Mouse (Mus musculus): ENCODE results near the gene Slc22a22.
"Not testable (repeated sequence)": the region's sequence is repeated elsewhere in the genome, so short reads cannot be mapped to it uniquely, and the experiment has no call there.

Slc22a22 gene

DNA sequence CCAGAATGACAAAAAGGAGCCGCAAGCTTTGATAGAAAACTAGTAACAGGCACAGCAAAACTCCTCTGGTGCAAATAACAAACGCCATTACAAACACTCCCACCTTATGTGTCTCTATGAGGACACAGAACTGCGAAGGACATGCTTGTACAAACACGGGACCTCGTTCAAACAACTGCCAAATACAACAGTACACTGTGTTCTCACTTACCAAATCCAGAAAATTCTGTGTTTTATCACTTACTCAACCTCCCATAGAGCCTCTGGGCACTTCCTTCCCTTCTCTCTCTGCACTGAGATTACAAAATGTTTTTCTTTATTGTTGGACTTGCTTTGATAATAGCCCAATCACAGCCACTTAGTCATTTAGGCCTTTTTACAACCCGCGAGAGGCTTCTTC is 97.0 kb downstream of the Slc22a22 start:
- ATAC-seq (ENCODE audit: low TSS enrichment): no peak

DNA sequence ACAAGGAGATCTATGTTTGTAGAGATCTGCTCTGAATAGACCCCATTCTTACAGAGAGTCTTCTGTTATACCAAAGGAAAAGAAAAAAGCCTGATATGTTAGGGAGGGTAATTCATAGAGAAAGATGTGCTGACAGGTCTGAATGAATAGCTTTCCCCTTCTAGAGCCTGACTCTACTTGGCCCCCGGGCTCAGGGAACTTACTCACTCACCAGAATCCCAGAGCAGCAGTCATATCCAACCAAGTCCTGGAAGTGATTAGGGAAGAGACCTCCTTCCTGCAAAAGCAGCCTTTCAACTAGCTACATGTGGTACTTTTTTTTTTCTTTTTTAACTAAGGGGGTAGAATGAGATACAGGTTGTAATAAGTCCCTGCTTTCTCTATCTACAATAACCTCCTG is 111.0 kb downstream of the Slc22a22 start:
- no peak for ATAC-seq (ENCODE audit: low TSS enrichment)

GRCm38 (mm10) chr15:57355278-57355677 is 122.1 kb downstream of the Slc22a22 start:
- ATAC-seq (ENCODE audit: low TSS enrichment): no peak

DNA sequence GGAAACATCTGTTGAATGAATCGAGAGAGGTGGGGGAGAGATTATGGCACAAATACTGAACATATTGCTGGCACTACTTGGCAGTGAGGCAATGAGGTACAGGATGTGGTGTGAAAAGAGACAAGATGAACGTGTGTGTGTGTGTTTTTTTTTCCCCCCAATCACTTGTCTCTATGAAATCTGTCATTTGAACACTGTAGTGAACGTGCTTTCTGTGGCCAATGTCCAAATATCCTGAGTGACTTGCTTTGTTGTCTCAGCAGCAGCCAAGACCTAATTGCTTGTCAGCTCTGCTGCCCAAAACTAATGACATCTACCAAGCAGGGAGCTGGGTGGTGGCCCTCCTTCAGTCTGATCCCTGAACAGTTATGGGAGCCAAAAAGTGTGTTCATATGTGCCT is 136.9 kb downstream of the Slc22a22 start:
- ATAC-seq (ENCODE audit: low TSS enrichment): no peak

- no peak for ATAC-seq (ENCODE audit: low TSS enrichment)
Observed at GRCm38 (mm10) chr15:57331326-57331725, 146.1 kb downstream of the Slc22a22 start.

DNA sequence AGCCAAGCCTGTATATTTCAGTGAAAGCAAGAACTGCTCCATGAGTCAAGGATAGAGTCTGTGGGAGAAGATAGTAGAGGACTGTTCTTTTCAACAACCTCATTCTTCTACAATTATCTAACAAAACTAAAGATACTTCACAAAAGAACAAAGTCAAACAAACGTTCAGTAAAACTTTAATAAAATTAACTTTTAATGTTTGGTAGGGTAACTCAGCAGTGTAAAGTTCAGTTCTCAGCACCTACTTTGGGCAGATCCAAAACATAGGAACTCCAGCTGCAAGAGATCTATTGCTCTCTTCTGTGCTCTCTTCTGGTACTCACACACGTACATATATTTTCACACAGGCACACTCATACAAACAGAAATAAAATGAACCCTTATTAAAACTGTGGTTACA is 159.4 kb downstream of the Slc22a22 start:
- ATAC-seq (ENCODE audit: low TSS enrichment): no peak

GRCm38 (mm10) chr15:57316486-57316885 is 160.9 kb downstream of the Slc22a22 start:
- no peak for ATAC-seq (ENCODE audit: low TSS enrichment)

GRCm38 (mm10) chr15:57302710-57303109 is 174.7 kb downstream of the Slc22a22 start:
- ATAC-seq (ENCODE audit: low TSS enrichment): peak; percentile 73

DNA sequence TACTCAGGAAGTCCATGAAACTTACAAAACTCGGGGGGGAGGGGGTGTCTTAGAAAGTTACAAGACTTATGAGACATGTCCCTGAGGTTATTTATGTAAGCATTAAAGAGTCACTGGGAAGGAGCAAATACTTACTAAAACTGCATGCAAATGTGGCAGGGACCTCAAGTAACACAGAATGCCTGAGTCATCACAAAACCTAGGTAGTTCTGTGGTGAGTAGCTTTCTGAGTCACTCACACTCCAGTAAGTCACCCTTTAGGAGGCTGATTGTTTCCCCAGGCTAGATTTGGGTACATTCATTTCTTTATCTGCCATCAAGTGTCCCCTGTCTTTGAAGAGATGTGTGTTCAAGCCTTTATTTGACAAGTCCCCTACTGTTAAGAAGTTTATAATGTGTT is 198.9 kb downstream of the Slc22a22 start:
- ATAC-seq (ENCODE audit: low TSS enrichment): no peak

DNA sequence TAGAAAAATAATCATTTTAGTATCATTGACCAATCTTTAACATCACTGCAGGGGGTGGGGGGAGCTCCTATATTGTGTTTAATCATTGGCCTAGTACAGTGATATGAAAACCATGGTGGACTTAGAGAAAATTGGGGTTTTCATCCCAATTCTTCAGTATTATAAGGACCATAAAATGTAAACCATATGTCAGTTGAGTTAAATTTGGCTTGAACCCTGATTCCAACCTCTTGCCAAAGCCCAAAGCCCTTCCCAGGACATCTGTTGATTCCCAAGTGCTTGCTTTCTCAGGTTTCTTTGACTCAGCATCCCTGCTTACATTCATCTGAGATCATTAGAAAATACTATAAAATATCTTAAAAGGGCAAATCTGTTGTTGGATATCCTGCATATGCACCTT is 201.0 kb downstream of the Slc22a22 start:
- ATAC-seq (ENCODE audit: low TSS enrichment): no peak

DNA sequence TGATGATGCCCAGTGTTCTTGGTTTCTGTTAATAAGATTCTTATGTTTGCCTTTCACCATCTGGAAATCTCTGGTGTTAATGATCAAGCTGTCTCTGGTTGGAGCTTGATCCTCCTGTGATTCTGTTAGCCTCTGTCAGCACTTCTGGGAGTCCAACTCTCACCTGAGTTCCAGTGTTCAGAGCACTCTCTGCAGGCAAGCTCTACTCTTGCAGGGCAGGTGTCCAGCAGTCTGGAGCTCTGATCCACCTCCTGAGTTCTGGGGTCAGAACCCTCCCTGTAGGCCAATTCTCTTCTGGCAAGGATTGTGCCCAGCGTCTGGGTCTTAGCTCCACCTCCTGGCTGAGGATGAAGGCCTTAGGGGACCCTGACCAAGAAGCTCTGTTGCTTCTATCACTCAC is 237.4 kb downstream of the Slc22a22 start:
- ATAC-seq (ENCODE audit: low TSS enrichment): not testable (repeated sequence)

DNA sequence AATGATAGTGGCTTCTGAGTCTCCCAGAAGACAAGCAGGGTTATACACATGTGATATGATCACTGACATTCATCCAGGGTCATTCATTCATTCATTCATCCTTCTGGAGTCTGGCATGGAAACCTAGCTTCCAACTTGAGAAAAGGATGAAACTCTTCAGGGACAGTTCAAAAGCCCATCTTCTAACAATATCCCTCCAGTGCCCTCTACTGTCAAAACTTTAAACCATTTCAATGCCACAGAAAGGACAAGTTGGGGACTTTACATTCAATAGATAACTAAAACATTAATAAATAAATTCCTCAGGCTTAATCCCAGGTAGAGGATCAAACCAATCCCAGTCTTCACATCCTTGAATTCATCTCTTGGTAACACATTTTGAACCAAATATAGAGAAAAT is 247.0 kb downstream of the Slc22a22 start:
- no peak for ATAC-seq (ENCODE audit: low TSS enrichment)

GRCm38 (mm10) chr15:57205315-57205714 is 272.1 kb downstream of the Slc22a22 start:
- no peak for ATAC-seq (ENCODE audit: low TSS enrichment)

DNA sequence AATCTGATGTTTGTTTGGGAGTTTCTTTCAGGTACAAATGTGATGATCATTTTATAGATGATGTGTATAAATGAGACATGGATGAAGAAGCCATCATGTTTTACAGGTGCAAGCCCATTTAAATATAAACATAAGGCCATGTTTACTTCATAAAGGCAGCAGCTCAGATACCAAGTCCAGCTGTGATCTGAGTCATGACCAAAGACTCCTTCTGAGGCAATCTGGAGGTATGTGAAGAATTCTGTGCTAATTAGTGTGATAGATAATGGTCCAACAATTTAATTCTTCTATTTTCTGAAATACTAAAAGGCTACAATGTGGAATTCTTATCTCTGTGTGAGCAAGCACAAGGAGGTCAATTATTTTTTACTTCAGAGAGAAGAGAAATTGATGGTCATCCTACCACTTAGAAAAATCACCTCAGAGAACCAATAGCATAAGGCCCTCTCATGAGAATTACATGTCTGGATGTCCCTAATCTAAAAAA is 272.9 kb downstream of the Slc22a22 start:
- no peak for ATAC-seq (ENCODE audit: low TSS enrichment)

All from frontal cortex, adult (tissue).